Mouse (Mus musculus): Measurements from ENCODE around the gene Trpm7. TPM values are rescaled to one million over a fixed set of nuclear protein-coding genes. Genes with fewer than 3 reads are reported as not detected.
"Not testable (repeated sequence)": the region's sequence is repeated elsewhere in the genome, so short reads cannot be mapped to it uniquely, and the experiment has no call there.

The Trpm7 gene
- 30.4 and 41.2 TPM in 2 replicates for polyA plus RNA-seq (2012; rRNA removed)

GRCm38 (mm10) chr2:126875871-126876796 is at the start of gene Trpm7:
Trpm7 (minus strand) TSS chr2:126876230.
- DNase-seq (ENCODE audit: extremely low spot score in 1 of 2, low spot score in 1 of 2), result peak; percentile 81 to 91

- no peak for DNase-seq (ENCODE audit: extremely low spot score in 1 of 2, low spot score in 1 of 2)
Observed at GRCm38 (mm10) chr2:126920358-126921060, 44.5 kb upstream of the Trpm7 start.

GRCm38 (mm10) chr2:126916236-126916635 is 40.2 kb upstream of the Trpm7 start:
- DNase-seq (ENCODE audit: extremely low spot score in 1 of 2, low spot score in 1 of 2), result no peak

- no peak for DNase-seq (ENCODE audit: extremely low spot score in 1 of 2, low spot score in 1 of 2)
Observed at GRCm38 (mm10) chr2:126914096-126914495, 38.1 kb upstream of the Trpm7 start.

- no peak for DNase-seq (ENCODE audit: extremely low spot score in 1 of 2, low spot score in 1 of 2)
Observed at GRCm38 (mm10) chr2:126904162-126904561, 28.1 kb upstream of the Trpm7 start.

- DNase-seq (ENCODE audit: extremely low spot score in 1 of 2, low spot score in 1 of 2), result no peak
Observed at GRCm38 (mm10) chr2:126897511-126897910, 21.5 kb upstream of the Trpm7 start.

GRCm38 (mm10) chr2:126896941-126897340 is 20.9 kb upstream of the Trpm7 start:
- no peak for DNase-seq (ENCODE audit: extremely low spot score in 1 of 2, low spot score in 1 of 2)

GRCm38 (mm10) chr2:126894245-126894644 is 18.2 kb upstream of the Trpm7 start:
- no peak for DNase-seq (ENCODE audit: extremely low spot score in 1 of 2, low spot score in 1 of 2)

GRCm38 (mm10) chr2:126892316-126892715 is 16.3 kb upstream of the Trpm7 start:
- no peak for DNase-seq (ENCODE audit: extremely low spot score in 1 of 2, low spot score in 1 of 2)

GRCm38 (mm10) chr2:126891743-126892142 is 15.7 kb upstream of the Trpm7 start:
- DNase-seq (ENCODE audit: extremely low spot score in 1 of 2, low spot score in 1 of 2), result no peak

- DNase-seq (ENCODE audit: extremely low spot score in 1 of 2, low spot score in 1 of 2), result no peak
Observed at GRCm38 (mm10) chr2:126887141-126887540, 11.1 kb upstream of the Trpm7 start.

- DNase-seq (ENCODE audit: extremely low spot score in 1 of 2, low spot score in 1 of 2), result no peak
Observed at GRCm38 (mm10) chr2:126885871-126886270, 9.8 kb upstream of the Trpm7 start.

- not testable (repeated sequence) for DNase-seq (ENCODE audit: extremely low spot score in 1 of 2, low spot score in 1 of 2)
Observed at GRCm38 (mm10) chr2:126882711-126883110, 6.7 kb upstream of the Trpm7 start.

- DNase-seq (ENCODE audit: extremely low spot score in 1 of 2, low spot score in 1 of 2), result no peak
Observed at GRCm38 (mm10) chr2:126877991-126878390, 2.0 kb upstream of the Trpm7 start.

GRCm38 (mm10) chr2:126875516-126875835 is 554 bp downstream of the Trpm7 start:
- peak; percentile 7 to 43 for DNase-seq (ENCODE audit: extremely low spot score in 1 of 2, low spot score in 1 of 2)

- DNase-seq (ENCODE audit: extremely low spot score in 1 of 2, low spot score in 1 of 2), result peak in 1 of 2 experiments; percentile 8
Observed at GRCm38 (mm10) chr2:126874809-126875515, 1.1 kb downstream of the Trpm7 start.

- DNase-seq (ENCODE audit: extremely low spot score in 1 of 2, low spot score in 1 of 2), result no peak
Observed at GRCm38 (mm10) chr2:126866301-126866700, 9.7 kb downstream of the Trpm7 start.

GRCm38 (mm10) chr2:126865501-126866199 is 10.4 kb downstream of the Trpm7 start:
- DNase-seq (ENCODE audit: extremely low spot score in 1 of 2, low spot score in 1 of 2), result no peak

- DNase-seq (ENCODE audit: extremely low spot score in 1 of 2, low spot score in 1 of 2), result no peak
Observed at GRCm38 (mm10) chr2:126865026-126865425, 11.0 kb downstream of the Trpm7 start.

- no peak for DNase-seq (ENCODE audit: extremely low spot score in 1 of 2, low spot score in 1 of 2)
Observed at GRCm38 (mm10) chr2:126844751-126845150, 31.3 kb downstream of the Trpm7 start.

Measured in frontal cortex, adult 2 months (tissue).